Mouse (Mus musculus): ENCODE measurements around the gene Mfap4.

DNA sequence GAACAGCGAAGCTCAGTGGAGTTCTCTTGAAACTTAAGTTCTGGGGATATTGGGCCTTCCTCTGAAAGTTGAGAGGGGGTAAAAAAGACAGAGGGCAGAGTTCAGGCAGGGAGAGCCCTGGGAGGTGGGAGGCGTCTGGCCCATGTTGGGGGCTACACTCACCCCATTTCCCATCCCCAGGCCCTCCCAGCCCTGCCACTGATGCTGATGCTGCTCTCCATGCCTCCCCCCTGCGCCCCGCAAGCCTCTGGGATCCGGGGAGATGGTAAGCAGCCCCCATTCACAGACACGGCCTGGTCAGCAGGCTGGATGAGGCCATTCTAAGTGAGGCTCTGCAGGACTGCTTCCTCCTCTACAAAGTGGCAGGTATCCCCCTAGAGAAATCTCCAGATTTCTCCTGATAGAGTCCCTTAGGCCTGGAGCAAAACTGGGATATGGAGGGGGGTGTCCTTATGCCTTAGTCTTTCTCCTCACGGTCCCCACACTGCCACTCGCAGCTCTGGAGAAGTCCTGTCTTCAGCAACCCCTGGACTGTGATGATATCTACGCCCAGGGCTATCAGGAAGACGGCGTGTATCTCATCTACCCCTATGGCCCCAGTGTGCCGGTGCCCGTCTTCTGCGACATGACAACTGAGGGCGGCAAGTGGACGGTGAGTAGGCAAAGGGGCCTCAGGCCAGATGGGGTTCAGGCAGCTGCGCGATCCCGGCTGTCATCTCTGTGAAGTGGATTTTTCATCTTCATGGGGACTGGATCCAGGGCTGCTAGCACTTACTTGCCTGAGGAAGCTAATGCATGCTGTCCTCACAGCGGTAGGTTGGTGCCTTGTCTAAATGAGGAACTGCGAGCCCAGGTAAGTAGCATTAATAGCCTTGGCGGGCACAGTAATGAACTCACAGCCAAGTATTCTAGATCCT, 568 bp downstream of the Mfap4 start:
- no peak for TF ChIP-seq CTCF (IDR thresholded peaks at IDR 0.05; ENCODE audit: low read depth)
- TF ChIP-seq EP300 (IDR thresholded peaks at IDR 0.05; ENCODE audit: low read depth): no peak
